Mouse (Mus musculus) cerebellum, adult 11-12 months (tissue): Measurements from ENCODE around the gene Cacna1d.

Source experiments
- DNase-seq: peaks from one replicate; pipeline ENCODE4 v3.0.0; 2022

Gene Cacna1d

DNA sequence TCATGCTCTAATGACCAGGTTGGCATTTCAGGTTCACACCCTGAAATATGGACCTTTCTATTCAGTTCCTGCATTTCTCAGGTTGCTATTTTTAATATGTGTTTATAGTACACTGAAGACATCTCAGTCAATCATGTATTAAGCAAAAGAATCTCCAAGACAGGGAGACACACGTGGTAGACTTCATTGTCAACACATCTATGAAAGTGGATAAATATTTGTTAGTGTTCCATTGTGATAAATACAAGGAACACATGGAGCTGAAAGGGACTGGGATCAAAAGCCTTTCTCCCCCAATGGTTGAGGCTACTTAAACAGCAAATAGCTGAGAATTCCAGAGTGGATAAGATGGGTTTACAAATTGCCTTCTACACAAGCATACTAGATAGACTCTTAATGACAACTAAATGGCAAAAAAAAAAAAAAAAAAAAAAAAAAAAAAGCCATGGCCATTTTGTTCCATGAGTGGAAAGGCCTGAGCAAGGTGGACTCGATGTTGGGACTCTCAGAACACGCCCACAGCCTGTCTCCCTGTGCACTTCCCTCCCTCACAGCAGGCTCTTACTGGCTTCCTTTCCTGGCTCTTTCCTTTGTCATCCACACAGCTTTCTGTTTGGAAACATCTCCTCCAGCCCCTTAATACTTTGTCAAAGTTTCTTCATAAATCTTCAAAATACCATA is 127.6 kb downstream of the Cacna1d start:
- DNase-seq: no peak

DNA sequence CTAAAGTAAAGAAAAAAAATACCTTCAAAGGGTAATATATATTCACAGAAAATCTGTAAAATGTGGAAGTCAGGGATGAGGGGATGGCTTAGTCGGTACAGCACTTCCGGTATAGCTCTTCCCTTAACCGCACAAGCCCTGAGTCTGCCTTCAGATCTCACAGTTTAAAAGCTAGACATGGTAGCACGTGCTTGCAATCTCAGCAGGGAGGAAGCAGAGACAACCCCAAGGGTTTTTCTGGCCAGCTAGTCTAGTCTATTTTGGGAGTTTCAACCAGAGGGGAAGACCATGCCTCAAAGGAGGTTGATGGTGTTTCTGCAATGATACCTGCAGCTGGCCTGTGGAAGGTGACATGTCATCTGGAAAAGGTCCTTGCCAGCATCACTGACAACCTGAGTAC is 128.9 kb downstream of the Cacna1d start:
- DNase-seq: no peak

DNA sequence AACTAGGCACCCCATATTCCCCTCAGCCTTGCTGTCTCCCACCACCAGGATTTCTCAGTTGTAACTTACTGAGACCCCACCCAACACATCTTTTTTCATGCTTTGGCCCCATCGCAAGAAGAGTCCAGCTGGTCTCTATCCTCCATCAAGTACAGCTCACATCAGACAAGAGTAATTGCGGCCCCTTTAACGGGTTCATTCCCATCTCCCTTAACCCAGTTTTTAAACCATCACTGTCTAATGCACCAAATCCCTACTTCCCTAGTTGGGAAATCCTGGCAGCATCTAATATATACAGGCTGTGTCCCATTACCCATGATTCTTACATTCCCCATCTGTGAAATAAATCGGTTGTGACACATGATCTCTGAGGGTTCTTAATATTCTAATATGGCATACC is 130.8 kb downstream of the Cacna1d start:
- DNase-seq: no peak

DNA sequence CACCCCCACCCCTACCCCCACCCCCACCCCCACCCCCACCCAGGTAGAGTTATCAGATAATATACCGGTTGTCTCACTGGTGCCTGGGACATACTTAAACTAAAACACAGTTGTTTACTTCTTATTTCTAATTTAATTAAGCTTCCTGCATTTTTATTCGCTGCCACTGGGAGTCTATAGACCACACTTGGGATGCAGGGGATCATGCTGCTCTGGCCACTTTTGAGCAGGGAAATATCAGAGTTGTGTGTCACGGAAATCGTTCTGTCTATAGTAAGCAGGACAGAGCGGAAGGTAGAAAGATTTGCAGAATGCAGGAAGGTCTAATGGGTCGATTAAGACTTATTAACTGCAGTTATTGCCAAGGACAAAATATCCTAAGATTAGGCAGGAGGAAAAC is 131.3 kb downstream of the Cacna1d start:
- no peak for DNase-seq

DNA sequence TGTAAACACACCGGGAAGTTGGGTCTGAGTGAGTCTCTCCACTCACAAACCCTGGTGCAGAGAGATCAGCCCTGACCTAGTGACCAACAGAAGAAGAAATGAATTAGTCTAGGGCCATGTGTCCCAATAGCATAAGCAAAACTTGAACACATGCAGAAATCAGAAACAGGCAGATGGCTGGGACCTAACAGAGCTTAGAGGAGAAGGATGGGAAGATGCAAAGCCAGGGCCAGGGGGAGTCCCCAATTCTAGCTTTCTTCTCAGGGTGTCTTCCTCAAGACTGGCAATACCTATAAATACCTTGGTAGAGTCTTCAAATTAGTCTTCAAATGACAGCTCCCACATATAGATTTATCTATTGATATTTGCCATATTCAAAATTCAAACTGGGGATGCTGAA is 133.2 kb downstream of the Cacna1d start:
- DNase-seq: no peak

DNA sequence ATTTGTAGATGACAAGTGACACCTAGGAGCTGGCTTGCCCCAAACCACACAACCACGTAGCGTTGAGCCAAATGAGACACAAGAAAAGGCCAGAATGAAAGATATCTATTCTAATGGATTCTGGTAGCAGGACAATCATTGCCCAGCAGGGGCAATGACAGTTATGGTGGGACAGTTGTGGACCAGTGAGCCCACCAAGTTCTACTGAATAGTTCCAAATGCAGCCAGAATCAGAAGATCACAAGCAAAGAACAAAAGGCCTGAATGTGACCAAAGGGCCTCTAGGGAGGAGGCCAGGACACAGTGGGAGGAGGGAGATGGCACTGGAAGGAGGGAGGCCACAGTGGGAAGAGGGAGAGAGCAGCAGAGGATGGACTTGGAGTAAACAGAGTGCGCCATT is 134.8 kb downstream of the Cacna1d start:
- no peak for DNase-seq

DNA sequence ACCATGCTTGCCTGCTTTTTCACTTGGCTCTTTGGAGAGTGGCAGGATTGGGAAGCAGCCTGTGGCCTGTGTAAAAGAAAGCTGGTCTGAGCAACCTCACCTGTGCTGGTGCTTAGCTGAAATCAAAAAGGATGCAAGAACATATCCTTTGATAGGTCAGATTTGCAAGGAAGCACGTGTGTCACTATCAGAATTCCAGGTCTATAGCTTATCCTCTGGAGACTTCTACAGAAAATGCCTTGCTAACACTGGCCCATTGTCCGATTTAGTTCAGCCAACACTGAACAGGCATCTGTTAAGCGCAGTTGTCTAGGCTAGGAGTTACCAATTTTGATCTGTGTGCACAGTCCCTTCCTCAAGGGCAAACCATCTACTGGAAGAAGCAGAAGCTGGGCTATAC is 136.5 kb downstream of the Cacna1d start:
- no peak for DNase-seq

DNA sequence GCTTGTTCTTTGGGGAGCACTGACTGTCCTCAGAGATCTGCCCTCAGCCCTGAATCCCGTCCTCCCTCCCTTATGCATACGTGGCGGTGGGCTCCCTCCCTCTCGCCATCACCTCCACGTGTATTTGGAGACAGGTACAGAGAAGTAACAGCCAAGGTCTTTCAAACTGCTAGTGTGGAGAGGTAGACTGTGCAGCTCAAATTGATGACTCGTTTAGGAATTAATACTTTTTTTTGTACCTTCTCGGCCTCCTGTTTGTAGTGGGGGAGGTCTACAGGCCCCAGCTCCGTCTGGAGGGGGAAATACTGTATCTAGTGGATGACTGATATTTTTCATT is 137.2 kb downstream of the Cacna1d start:
- DNase-seq: peak; percentile 39

DNA sequence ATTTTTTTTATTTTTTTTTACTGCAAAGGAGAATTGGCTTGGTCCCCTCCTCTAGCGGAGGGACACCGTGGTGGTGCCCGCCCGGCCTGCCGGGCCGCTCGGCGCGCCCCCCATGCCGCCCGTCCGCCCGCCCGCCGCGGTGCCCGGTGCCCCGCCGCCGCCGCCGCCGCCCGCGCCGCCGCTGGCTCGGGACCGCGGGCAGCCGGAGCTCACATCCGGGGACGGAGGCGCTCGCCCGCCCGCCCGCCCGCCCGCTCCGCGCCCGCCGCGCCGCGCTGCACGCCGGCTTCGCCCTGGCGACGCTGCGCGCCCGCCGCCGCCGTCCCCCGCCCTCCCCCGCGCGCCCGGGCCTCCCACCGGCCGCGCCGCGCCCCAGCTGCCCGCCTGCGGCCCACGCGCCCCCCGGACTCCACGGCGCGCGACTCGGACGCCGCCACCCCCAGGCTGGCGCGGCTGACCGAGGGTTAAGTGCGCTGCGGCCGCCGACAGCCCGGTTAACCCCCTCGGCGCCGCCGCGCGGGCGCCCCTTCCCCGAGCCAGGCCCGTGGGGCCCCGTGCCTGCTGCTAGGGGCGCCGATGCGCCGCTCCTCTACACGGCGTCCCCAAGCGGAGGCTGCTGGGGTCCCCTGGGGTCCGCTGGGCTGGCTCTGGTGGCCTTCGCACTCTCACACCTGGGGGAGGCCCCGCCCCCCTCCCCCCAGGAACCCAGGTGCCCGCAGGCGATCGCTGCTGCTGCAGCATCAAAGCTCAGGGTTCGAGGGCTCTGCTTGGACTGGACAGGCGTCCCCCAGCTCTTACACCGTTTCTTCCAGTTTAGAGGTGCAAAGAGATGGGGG is 137.7 kb downstream of the Cacna1d start:
- peak; percentile 54 for DNase-seq

DNA sequence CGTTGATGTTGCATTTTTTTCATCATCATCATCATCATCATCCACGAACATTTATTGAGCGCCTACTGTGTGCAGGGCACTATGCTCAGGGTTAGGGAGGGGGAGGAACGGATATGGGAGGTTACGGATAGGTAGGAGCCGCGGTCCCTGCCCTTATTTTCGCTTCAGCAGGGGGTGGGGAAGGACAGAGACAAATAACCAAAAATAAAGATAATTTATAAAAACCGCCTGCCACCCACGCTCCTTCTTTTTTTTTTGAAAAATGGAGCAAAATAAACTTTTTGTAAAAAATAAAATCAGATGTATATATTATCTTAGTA is 138.3 kb downstream of the Cacna1d start:
- DNase-seq: peak; percentile 54

DNA sequence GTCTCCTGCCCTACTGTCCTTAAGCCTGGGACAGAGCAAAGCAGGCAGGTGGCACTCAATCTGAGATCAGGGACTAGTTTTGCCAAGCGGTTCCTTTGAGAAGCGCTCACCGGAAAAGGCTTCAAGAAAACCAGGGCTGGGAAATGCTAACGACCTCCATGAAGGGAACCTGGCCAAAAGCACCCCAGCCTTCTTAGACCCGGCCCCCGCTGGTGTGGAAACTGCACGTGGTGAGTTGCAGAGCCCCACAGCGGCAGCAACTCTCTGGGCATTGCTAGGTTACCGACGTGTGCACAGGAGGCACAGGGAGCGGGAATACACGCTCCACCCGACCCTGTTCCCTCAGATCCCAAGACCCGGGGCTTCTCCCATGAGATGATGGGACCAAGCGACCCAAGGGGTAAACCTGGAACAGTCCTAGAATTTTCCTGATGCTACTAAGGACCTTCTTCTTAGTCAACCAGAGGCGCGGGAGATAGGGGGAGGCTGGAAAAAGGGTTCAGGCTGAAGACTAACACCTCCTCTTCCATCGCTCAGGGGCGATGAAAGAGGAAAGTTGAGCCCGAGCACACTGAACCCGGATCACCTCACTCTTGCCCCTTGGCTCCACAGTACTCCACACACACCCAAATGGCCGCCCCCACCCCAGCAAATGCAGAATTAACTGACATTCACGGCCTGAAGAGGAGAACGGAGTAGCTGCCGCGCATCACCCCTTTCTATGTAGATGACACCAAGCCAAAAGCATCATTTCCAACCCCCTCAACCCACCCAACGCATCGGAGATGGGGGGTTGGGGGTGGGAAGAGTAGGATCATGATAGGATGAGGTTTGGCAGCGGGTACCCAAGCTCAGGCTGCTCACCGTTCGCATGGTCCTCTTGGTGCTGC is 138.9 kb downstream of the Cacna1d start:
- DNase-seq: peak; percentile 53

DNA sequence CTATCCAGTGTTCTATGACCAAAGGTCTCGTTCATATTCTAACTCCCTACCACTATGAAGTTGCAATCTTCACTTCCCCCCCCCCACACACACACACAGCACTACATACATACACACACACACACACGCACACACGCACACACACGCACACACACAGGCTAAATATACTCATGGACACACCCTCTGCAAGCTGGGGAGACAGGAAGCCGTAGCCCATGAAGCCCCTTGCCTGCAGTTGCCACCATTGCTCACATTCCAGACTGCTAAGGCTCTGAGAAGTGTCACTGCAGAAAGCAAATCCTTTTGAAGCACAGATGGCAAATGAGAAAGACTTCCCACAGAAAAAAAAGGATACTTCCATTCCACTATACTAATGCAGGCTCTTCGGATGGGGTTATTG is 141.0 kb downstream of the Cacna1d start:
- DNase-seq: no peak

DNA sequence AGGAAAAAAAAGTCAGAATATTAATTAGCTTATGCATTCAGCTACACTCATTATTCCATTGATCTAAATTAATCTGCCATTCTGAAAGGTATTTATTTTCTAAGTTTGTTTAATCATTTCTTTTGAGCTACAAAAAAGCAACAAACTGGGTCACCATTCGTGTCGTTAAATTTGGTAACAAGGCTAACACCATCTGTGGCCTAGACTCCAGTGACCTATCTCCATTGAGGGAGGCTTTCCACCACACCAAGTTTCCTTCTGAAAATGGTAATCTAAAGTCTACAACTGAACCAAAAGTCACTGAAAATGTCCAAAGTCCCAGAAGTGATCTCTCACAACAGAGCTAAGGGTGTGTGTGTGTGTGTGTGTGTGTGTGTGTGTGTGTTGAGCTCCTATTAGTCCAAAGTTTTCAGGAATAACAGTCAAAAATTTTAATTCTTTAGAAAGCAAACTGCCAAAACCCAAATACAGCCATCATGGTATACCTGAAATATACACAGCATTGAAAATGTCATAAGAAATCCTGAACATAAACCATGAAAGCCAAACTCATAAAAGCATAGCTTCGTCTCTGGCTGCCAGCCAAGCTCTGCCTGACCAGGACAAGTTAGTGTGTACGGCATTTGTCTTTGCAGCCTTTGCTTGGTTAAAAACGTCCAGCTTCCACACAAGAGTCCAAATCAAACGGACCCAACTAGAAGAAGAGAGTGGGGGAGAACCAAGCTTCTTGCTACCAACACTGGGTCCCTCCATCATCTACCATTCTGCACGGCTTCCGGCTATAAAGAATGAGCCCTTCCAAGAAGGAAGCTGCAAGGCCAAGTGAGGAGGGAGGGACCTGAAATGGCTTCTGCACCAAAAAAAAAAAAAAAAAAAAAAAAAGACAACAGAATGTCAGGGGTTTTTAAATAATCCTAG is 146.0 kb downstream of the Cacna1d start:
- DNase-seq: no peak

DNA sequence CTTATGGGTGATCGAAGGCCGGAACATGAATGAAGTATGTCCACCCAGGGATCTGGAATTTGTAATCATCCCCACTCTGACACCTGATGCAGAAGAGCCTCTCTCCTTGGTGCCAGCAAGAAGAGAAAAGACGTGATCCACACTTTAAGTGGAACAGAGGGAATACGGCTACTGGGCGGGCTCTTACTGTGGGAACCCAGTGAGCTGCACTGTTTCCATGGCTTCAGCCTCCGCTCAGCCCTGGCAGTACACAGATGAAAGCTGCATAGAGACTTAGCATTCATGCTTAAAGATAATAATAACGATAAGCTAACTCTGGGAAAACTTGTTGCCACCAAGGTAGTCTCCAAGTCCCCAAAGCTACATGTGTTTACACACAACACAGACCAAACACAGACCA is 147.5 kb downstream of the Cacna1d start:
- no peak for DNase-seq

DNA sequence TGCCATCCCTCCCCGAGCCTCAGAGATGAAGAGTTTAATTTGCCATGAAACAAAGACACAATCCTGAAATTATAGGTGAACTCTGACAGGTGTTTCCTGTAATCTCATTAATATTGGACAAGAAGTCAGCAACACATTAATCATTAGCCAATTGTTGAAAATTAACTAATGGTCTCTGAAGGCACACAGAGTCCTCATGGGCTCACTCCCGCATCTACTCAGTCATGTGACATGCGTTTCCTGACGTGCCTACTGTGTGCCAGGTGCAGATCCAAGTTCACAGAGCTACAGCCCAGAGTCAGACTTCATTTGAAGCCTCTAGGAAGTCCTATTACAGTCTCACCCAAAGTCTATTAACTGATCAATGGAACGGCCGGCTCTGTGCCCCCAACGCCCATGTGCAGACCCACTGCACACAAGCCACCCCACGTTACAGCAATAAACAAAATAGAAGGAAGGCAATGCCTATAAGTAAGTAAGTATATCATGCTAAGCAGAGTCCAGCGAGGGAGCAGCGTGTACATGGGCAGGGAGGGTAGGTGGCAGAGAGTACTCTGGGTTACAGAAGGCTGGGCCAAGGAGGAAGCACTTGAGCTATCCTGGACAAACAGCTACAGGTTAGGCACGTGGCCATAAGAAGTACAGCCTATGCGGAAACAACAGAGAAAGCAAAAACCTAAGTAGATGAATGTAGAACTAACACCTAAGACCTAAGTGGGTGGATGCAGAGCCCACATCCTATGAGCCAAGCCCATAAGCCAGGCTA is 149.2 kb downstream of the Cacna1d start:
- DNase-seq: no peak

DNA sequence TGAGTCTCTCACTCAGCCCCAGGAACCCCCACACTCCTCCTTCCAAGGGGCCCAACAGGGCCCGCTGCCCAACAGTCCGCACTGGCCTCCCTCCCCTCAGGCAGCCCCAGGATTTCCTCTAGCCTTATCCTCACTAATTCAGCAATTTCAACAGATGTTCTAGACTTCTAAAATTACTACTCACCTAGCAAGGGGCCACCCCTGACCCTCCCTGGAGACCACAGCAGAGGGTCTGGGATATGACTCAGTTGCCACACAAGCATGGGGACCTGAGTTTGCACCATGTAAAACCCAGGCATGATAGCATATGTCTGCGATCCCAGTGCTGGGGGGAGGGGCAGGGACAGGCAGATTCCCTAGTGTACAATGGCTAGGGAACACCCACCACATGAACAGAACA is 151.1 kb downstream of the Cacna1d start:
- no peak for DNase-seq

DNA sequence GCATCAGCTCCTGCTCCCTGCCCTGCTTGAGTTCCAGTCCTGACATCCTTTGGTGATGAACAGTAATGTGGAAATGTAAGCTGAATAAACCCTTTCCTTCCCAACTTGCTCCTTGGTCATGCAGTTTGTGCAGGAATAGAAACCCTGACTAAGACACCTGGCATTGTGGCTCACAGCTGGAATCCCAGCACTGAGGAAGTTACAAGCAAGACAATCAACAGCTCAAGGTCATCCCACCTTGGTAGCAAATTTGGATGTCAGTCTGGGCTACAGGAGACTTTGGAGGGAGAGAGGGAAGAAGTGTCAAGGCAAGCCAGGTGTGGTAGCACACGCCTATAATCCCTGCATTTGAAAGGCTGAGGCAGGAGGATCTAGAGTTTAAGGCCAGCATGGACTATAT is 159.4 kb downstream of the Cacna1d start:
- no peak for DNase-seq

DNA sequence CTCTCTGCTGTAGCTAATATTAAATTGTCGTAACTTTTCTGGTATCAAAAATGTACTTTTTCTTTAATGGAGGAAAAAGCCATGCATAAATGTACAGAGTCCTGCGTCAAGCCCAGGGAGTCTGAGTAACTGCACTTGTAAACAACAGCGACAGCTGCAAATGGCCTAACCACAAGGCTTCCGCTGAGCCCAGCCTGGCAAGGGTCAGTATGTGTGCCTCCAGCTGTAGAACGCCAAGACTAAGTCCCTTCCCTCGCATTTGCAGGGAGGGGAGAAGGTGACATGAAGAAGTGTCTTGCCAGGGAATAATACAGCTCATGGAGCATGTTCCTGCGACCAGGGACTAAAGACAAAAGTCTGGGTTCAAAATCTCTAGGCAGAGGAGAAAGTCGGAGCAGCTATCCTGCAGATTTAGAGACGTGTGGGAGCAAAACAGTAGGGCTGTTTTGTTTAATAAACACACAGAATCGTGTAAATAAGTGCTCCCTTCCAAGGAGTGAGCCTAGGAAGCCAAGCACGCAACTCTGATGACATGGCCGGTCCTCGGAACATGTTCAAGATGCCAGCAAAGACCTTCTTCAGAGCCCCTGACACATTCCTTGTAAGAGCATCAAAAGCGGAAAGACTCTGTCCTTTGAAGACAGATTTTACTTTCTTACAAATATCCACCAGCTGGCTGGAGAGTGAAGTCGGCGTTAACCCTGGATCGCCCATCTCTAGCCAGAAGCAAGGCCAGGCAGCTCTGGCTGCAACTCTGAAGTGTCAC is 160.7 kb downstream of the Cacna1d start:
- DNase-seq: no peak

DNA sequence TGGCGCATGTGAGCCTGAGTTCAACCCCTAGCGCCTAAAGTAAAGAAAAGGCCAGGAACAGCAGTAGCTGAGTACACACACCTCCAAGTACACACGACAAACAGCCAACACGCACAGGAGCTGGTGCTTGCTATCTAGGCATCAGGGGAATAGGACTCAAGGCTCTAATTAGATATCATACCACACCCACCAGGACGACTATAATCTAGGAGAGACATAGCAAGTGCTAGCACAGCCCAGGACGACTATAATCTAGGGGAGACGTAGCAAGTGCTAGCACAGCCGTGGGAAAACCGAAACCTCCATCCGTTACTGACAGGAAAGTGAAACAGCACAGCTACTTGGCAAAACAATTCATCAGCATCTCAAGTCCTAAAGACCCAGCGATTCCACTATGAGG is 162.1 kb downstream of the Cacna1d start:
- no peak for DNase-seq

DNA sequence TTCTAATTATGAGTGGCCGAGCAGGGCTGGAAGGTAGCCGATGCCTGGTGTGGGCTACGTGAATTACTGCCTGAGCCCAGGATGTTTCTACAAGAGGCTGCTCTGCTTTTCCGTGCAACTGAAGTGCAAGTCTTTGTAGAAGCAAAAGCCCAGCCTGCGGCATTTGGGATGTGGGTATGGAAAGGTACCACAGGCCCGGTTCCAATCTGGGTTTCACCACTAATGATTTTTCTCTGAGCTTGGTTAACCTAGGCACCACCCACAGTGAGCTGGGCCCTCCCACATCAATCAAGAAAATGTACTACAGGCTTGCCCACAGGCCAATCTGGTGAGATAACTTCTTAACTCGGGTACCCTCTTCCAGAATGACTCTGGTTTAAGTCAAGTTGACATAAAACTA is 163.8 kb downstream of the Cacna1d start:
- DNase-seq: no peak

DNA sequence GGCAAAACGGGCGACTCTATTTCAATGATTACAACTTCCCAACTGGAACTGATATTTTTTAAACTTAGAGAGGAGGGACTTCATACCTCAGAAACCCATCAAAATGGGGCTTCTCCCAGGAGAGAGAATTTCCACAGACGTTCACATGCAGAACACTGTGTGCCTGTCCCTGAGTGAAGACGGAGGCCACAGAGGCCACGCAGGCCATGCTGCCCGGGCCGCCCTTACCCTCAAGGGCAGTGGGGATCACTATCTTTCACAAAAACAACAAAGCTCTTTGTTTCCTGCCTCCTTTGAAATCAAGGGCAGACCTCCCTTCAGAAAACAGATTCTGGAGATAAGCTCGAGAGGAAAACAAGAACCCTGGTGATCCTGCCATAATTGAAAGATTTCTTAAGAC is 164.2 kb downstream of the Cacna1d start:
- no peak for DNase-seq
